Mouse (Mus musculus) olfactory bulb, adult 2 months (tissue): ENCODE measurements around the gene Ell.

Experiments used
- CTCF ChIP-seq: fragments of 200-500 bp; IDR thresholded peaks from 2 replicates; pipeline ENCODE4 v1.5.1; 2012; ENCODE audit warnings: low read depth, mild to moderate bottlenecking, low read length, moderate library complexity; ENCODE audit not compliant: insufficient read depth
- POLR2A ChIP-seq: fragments of 200-500 bp; IDR thresholded peaks from 2 replicates; pipeline ENCODE4 v1.6.1; 2012; ENCODE audit warnings: mild to moderate bottlenecking, low read depth, low read length, moderate library complexity; ENCODE audit not compliant: insufficient read depth

GRCm38 (mm10) chr8:70562802-70563201 lies 23.5 kb downstream of the Ell start:
- TF ChIP-seq CTCF = no peak
- TF ChIP-seq POLR2A = no peak
